Mouse (Mus musculus) central nervous system, embryonic 11.5 days (tissue): ENCODE measurements around the gene Meiob. TPM values are rescaled to one million over a fixed set of nuclear protein-coding genes. Genes with fewer than 3 reads are reported as not detected.

ENCODE experiments used
- polyA plus RNA-seq: library from polyadenylated mRNA; depleted of rRNA; stranded (reverse); fragments of >200 nt; gene quantifications from 2 replicates; pipeline ENCODE4 v1.2.3, GENCODE M21; 2012; rRNA removed

Meiob gene
- polyA plus RNA-seq: 0.12 and 0.19 TPM in 2 replicates

DNA sequence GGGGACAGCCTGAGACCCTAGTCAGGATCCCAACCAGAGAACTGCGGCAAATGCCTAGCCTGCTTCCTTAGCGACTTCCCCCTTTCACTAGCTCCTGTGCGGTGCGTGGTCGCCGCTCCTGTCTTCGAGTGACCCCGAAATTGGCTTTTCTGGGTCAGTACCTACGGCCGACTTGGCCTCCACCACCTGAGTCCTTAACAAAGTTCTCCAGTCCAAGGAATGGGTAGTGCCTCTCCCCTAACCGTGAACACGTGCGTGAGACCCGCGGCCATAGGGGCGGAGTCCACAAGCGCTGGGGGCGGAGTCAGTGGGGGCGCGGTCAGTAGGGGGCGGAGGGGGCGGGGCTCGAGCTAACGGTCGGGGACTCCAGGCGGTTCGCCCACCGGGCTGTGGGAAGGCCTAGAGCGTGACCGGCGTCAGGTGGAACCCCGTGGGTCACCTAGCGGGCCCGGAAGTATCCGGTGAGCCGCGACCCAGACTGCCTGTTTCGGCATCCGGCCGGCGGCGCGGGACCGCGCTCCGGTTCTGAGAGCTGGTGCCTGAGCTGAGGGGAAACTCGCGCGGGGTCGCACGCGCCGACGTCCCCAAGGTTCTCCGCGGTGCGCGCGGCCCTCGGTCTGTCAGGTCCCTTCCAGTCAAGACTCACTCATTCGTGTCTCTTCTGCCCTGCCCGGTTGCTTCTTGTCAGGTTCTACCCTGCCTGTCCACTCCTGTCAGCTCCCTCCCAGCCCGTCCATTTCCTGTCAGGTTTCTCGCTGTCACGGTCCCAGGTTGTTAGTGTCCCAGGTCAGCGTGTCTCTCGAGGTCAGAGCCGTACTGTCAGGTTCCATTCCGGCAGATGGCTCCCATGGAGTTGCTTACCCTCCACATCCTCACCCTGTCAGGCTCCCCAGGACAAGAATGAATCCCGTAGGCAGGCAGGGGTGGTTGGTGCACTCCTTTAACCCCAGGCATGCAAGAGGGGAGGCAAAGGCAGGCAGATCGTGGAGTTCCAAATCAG, at the start of gene Meiob:
Gene Meiob, plus strand, starts transcription at position 338 of the 1,000 bp plus-strand sequence.

GRCm38 (mm10) chr17:24839842-24840241, 35.8 kb downstream of the Meiob start, which contains the start of gene Hagh:
Gene Hagh (plus strand): TSS chr17:24840143.

GRCm38 (mm10) chr17:24850065-24850772, 46.1 kb downstream of the Meiob start, which contains the start of gene Fahd1:
Gene Fahd1 (minus strand): TSS chr17:24850364.

DNA sequence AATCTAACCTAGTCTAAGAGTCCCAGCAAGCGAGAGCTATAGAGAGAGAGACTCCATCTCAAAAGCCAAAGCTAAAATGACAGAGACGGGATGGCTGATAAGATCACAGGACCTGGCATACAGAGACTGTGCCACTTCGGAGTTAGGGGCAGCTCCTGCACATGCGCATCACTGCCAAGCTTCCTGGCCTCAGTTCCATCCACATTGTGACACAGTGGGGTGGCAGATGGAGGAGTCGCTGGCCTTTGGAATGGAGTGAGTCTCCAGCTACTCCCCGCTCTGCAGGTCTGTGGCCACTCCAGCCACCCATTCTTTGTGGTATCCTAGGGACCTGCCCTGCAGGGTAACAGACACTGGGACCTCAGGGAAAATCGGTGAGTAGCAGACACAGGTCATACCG, 61.7 kb downstream of the Meiob start, which contains the start of gene Igfals:
Gene Igfals, plus strand, starts transcription at position 222 of the 400 bp plus-strand sequence.

DNA sequence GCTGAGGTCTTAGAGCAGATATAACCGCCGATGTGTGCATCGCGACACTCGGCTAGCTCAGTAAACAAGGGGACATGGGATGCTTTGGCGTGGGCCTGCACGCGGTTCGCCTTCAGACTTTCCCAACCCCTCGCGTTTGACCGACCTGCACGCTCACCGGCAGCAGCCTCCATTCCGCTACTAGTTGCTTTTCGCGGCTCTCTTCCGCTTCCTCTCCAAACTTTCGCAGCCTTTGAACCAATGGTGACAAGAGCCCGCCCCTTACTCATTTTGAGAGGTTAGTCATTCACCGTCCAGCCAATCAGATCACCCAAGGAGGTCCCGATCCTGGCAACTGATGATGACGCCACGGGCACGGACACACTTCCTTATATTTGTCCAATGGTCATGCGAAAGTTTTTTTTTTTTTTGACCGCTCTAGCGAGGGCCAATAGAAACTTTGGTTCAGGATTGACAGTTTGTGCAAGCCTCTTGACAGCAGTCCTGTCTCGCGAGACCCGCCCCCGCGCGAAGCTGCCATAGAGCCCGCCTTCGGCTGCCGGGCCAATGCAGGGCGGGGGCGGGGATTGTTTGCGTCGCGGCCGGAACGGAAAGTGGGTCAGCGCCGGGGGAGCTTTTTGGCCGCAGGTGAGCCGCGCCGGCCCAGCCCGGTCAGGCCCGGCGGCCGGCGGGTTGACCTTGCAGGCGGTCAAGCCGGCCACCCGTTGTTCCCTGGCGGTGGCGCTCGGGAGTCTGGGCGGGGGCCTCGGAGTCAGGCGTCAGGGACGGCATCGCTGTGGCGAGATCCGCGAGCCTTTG, 82.2 kb downstream of the Meiob start, which contains the start of the genes Nubp2 and Spsb3:
Gene Nubp2, minus strand, starts transcription at position 216 of the 798 bp plus-strand sequence.
Gene Spsb3, plus strand, starts transcription at position 510 of the 798 bp plus-strand sequence.

Other genes with a start within 250 kb of the Meiob start
- 98.5 and 150 TPM in 2 replicates for gene Tsc2, start 171.7 kb upstream of the Meiob start, polyA plus RNA-seq
- gene Nthl1, start 171.6 kb upstream of the Meiob start, polyA plus RNA-seq: 21.1 and 22.2 TPM in 2 replicates
- gene Slc9a3r2, start 154.0 kb upstream of the Meiob start, polyA plus RNA-seq: 26.4 and 32.7 TPM in 2 replicates
- gene Npw, start 145.8 kb upstream of the Meiob start, polyA plus RNA-seq: 0.26 TPM in 1 of 2 replicates, not detected in the other
- gene Zfp598, start 134.6 kb upstream of the Meiob start, polyA plus RNA-seq: 71.2 and 73.0 TPM in 2 replicates
- gene Syngr3, start 114.3 kb upstream of the Meiob start, polyA plus RNA-seq: 4.9 and 6.7 TPM in 2 replicates
- gene Gfer, start 108.1 kb upstream of the Meiob start, polyA plus RNA-seq: 30.2 and 39.5 TPM in 2 replicates
- 6.4 and 7.1 TPM in 2 replicates for gene Noxo1, start 108.1 kb upstream of the Meiob start, polyA plus RNA-seq
- 66.5 and 85.6 TPM in 2 replicates for gene Tbl3, start 96.6 kb upstream of the Meiob start, polyA plus RNA-seq
- gene Rnf151, start 86.2 kb upstream of the Meiob start, polyA plus RNA-seq: 0.63 and 0.70 TPM in 2 replicates
- gene Rps2, start 86.2 kb upstream of the Meiob start, polyA plus RNA-seq: 2,876 and 3,382 TPM in 2 replicates
- gene Ndufb10, start 79.8 kb upstream of the Meiob start, polyA plus RNA-seq: 177 and 184 TPM in 2 replicates
- gene Rpl3l, start 76.5 kb upstream of the Meiob start, polyA plus RNA-seq: 0.07 TPM in 1 of 2 replicates, not detected in the other
- 27.4 and 35.8 TPM in 2 replicates for gene Msrb1, start 67.6 kb upstream of the Meiob start, polyA plus RNA-seq
- 0.42 and 0.88 TPM in 2 replicates for gene Hs3st6, start 51.3 kb upstream of the Meiob start, polyA plus RNA-seq
- 22.7 and 23.0 TPM in 2 replicates for gene Hagh, start 35.9 kb downstream of the Meiob start, polyA plus RNA-seq
- gene Fahd1, start 46.1 kb downstream of the Meiob start, polyA plus RNA-seq: 15.9 and 17.5 TPM in 2 replicates
- 0.09 and 0.22 TPM in 2 replicates for gene Igfals, start 61.7 kb downstream of the Meiob start, polyA plus RNA-seq
- gene Nubp2, start 82.1 kb downstream of the Meiob start, polyA plus RNA-seq: 28.1 and 32.5 TPM in 2 replicates
- 28.8 and 42.0 TPM in 2 replicates for gene Spsb3, start 82.4 kb downstream of the Meiob start, polyA plus RNA-seq
- gene Eme2, start 90.8 kb downstream of the Meiob start, polyA plus RNA-seq: 34.6 and 35.0 TPM in 2 replicates
- gene Mrps34, start 90.8 kb downstream of the Meiob start, polyA plus RNA-seq: 85.7 and 98.3 TPM in 2 replicates
- 48.4 and 48.7 TPM in 2 replicates for gene Nme3, start 92.2 kb downstream of the Meiob start, polyA plus RNA-seq
- gene Mapk8ip3, start 132.7 kb downstream of the Meiob start, polyA plus RNA-seq: 157 and 167 TPM in 2 replicates
- 132 and 152 TPM in 2 replicates for gene Jpt2, start 156.4 kb downstream of the Meiob start, polyA plus RNA-seq
- gene Cramp1l, start 211.5 kb downstream of the Meiob start, polyA plus RNA-seq: 28.7 and 36.2 TPM in 2 replicates
- gene Ift140, start 211.8 kb downstream of the Meiob start, polyA plus RNA-seq: 16.7 and 23.6 TPM in 2 replicates